Mouse (Mus musculus) testis, postnatal 10 days (tissue): ENCODE measurements at regions not wholly inside any gene's neighbourhood (a gene's known extent, or its start where the extent isn't known, plus 50 kb on each side); places are given as distances from the start of the nearest gene placed in this dataset.
"Not testable (repeated sequence)": the region's sequence is repeated elsewhere in the genome, so short reads cannot be mapped to it uniquely, and the experiment has no call there.

Experiments
- DNase-seq: peaks from one replicate; pipeline ENCODE4 v3.0.0; 2021; ENCODE audit warnings: low spot score

DNA sequence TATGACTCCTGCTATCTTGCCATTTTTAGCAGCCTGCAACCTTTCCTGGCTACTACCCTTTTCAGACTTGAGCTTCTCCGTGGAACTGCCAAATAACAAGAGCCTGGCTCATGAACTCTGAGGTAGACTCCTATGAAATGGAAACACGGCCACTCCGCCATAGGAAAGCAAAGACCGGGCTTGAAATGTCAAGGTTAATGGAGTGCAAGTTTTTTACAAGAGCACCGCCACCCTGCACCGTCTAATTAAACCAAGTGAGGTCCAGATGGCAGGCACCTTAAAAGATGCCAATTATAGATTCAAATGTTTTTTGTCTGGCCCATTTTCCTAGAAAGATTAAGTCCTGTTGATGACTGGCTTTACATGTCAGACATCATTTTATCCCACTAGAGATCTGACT is 818.0 kb upstream of the Sox9 start:
- no peak for DNase-seq

DNA sequence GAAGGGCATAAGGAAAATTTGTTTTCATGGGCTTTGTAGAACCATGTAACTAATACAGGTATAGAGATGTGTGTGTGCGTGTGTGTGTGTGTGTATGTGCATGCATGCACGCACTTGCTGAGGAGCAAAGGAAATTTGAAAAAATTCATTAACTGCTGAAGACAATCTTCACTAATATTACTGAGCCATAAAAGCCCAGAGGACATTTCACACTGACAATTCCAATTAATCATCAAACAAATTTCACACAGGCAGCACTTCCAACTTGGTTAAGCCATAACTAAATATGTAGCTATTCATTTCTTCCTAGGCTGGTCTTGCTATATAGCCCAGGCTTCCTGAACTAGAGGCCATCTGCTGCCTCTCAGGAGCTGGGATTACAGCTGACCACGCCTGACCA is 815.6 kb upstream of the Sox9 start:
- DNase-seq = no peak

GRCm38 (mm10) chr11:111971001-111971400 is 811.0 kb upstream of the Sox9 start:
- no peak for DNase-seq

- no peak for DNase-seq
These were observed 803.4 kb upstream of the Sox9 start for GRCm38 (mm10) chr11:111978667-111979066.

DNA sequence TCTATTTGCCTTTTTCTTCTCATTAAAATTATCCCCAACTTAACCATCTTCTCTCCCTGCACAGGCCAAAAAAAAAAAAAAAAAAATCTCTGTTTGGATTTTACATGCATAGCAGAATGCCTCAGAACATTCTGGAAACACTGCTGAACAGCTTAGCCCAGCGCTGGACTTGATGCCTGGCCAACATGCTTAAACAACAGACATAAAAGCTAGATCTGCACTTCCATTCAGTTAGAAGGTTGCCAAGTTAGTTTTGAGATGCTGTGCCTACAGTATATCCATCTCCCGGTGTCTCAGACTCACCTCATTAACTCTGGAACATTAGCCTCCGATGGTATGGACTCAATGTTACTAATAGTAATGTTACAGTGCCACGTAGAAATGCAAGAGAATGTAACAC is 785.6 kb upstream of the Sox9 start:
- DNase-seq = no peak

GRCm38 (mm10) chr11:112010848-112011247 is 771.2 kb upstream of the Sox9 start:
- DNase-seq = not testable (repeated sequence)

DNA sequence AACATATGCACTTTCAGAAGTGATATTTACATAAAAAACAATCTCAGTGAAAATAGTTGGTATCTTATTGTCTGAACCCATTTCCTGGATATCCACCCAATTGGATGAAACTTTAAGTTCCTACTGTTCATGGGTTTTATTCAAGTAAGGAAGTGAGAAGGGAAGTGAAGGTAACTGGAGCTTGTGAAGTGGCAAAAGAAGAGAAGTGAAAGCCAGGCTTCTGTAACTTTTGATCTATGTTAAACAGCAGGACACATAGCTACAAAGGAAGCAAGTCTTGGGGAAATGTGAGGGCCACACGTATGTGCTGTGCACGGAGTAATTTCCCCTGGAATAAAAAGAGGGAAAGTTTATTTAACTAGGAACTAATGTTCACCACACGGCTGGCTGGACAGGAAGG is 764.1 kb upstream of the Sox9 start:
- no peak for DNase-seq

GRCm38 (mm10) chr11:112028031-112028430 is 754.0 kb upstream of the Sox9 start:
- no peak for DNase-seq

DNA sequence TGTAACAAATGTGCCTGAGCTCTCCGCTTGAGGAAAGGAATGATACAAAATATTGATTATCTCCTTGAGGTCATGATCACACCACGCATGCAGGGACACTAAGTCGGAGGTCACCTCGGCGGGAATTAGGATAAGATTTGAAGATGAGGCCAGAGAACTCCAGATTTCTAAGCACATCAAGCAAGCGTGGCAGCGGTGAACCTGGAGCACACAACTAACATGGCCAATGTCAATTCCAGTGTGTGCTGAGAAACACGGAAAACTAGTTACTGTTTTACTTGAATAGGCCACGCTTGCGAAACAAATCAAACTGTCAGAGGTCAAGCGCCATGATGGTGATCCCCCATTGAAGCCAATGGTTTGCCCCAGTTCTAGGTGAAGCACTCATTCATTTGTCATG is 743.3 kb upstream of the Sox9 start:
- DNase-seq = no peak

GRCm38 (mm10) chr11:112044455-112044854 is 737.6 kb upstream of the Sox9 start:
- DNase-seq = no peak

- no peak for DNase-seq
These were observed 736.7 kb upstream of the Sox9 start for GRCm38 (mm10) chr11:112045353-112045752.

- no peak for DNase-seq
These were observed 731.7 kb upstream of the Sox9 start for GRCm38 (mm10) chr11:112050362-112050761.

DNA sequence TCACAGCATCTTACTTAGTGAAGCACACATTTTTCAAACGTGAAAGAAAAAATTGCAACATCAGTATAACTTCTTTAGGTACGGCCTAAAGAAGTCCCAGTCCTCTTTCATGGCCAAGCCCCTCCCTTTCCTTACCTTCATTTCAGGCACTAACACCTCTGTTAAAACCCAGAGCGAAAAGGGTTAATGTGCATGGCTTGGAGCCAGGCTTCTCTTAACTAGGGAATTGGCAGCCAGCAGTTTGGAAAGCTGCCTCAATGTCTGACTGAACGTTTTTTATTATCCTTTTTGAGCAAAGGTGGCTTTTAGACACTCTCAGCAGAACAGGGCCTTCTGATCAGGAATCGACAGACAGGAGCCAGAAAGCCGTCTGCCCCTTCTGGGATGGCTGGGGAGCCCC is 726.4 kb upstream of the Sox9 start:
- DNase-seq = no peak

GRCm38 (mm10) chr11:112067176-112067575 is 714.8 kb upstream of the Sox9 start:
- no peak for DNase-seq

DNA sequence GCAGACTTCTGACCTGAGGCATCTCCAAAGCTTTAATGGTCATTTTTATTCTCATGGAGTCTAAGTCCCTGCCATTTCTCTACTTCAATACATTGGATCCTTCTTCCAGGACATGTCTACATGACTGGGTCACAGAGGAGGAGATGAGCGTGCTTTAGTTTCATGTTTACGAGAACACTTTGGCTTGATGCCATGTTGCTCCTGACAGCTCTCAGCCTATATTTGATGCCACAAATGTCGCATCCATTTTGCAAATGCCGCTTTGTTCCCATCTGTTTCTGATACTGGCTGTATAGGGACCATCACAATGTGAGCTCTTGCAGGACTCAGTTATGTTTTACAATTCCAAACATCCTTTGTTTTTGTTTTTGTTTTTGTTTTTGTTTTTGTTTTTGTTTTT is 713.2 kb upstream of the Sox9 start:
- no peak for DNase-seq

DNA sequence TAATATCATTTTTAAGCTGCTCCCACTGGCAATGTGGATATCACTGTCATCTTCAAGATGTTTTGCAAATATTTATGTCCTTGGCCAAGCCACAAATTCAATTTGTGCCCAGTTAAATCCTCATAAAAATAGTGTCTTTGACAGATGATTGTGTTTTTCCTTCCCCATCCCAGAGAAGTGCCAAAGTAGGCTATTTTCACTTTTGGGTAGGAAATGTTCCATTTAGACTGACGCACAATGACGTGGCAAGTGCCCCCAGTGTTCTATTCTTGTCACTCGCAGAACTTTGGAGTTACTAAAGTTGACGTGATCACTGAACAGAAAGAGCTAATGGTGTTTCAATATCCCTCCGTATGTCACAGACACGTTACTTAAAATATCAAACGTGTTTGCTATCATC is 710.5 kb upstream of the Sox9 start:
- no peak for DNase-seq

GRCm38 (mm10) chr11:112081386-112081785 is 700.6 kb upstream of the Sox9 start:
- no peak for DNase-seq

DNA sequence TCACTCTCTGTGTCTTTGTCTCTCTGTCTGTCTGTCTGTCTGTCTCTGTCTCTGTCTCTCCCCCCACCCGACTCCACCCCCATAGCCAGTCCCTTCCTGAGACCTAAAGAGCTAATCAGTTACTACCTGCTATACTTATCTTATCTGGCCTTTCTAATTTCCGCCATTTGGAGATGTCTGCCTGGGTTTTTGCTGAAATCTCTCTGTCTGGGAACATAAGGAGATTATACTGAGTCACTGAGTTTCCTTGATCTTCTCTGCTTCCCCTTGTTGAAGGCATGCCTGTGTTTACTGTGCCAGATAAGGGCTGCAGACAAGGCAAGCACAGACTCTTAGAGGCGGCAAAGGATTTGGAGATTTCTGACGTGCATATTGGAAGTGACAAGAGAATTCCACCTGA is 699.0 kb upstream of the Sox9 start:
- DNase-seq = no peak

- no peak for DNase-seq
These were observed 689.9 kb upstream of the Sox9 start for GRCm38 (mm10) chr11:112092168-112092567.

DNA sequence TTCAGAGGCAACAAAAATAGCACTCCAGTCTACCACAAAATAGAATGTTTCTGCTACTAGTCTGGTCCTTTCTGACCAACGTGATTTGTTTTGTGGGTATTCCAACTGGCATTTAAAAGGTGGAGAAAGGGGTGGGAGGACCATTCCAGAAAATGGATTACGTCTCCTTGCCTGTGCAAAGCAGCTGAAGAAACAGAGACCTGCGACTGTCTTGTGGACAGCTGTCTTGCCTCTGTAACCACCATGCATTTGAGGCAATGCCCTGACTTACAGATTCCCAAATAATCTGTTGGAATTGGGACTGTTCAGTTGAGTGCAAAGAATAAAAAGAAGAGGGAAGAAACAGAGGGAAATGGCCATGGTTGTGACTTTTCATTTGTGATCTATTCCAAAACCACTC is 687.0 kb upstream of the Sox9 start:
- DNase-seq = no peak

DNA sequence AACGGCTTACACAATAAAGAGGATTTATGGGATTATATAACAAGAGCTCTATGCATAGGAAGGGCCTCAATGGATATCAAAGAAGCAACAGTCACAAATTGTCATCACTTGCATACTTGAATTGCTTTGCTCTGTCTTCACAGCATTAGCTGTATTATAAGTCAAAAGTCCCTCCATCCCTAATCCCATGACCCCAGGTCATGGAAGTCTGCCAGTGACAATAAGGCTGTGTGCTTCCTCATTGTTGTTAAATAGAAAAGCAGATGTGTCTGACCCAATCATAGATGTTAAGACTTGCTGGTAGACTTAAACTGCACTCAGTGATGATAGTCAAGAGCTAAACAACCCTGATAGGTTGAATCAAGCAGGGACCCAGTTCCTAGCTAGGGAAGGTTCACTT is 683.9 kb upstream of the Sox9 start:
- DNase-seq = no peak

DNA sequence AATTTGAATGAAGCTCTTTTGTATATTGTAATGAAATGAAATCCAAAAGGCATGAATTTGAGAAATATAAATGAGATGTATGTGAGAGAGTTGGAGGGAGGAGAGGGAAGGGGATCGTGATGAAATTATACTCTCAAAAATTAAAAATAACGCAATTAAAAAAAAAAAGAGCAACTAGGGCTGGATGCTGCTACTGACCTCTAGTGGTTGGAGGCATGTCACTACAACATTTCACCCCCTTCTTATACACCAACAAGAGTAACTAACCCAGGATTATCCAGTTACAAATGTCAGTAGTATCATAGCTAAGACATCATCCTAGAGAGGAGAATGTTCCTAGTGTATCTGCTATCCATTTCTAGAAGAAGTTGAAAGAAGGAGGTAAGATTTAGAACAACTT is 678.8 kb upstream of the Sox9 start:
- no peak for DNase-seq

GRCm38 (mm10) chr11:112106891-112107290 is 675.1 kb upstream of the Sox9 start:
- DNase-seq = no peak

- no peak for DNase-seq
These were observed 674.7 kb upstream of the Sox9 start for GRCm38 (mm10) chr11:112107314-112107713.

- no peak for DNase-seq
These were observed 661.0 kb upstream of the Sox9 start for GRCm38 (mm10) chr11:112121026-112121425.
